Mouse (Mus musculus) forebrain, embryonic 12.5 days (tissue): ENCODE results near the gene P4ha2. TPM values are rescaled to one million over a fixed set of nuclear protein-coding genes. Genes with fewer than 3 reads are reported as not detected.

Experiments
- ATAC-seq: fragments of 200-750 bp; cut with Nextera tagmentation; 2 replicates; pipeline ENCODE4 v1.8.0; 2017; ENCODE audit warnings: moderate TSS enrichment; ENCODE audit not compliant: low FRiP score
- H3K27ac ChIP-seq: fragments of 300-500 bp; sonication (generic); 2 replicates; pipeline ENCODE4 v1.5.1; 2016; ENCODE audit warnings: mild to moderate bottlenecking
- H3K27me3 ChIP-seq: fragments of 300-500 bp; sonication (generic); 2 replicates; pipeline ENCODE4 v1.6.1; 2016; ENCODE audit warnings: mild to moderate bottlenecking
- H3K36me3 ChIP-seq: fragments of 300-500 bp; sonication (generic); replicated peaks from 2 replicates; pipeline ENCODE4 v1.6.1; 2016; ENCODE audit warnings: mild to moderate bottlenecking
- H3K4me1 ChIP-seq: fragments of 300-500 bp; sonication (generic); 2 replicates; pipeline ENCODE4 v1.6.1; 2016
- H3K4me2 ChIP-seq: fragments of 300-500 bp; sonication (generic); 2 replicates; pipeline ENCODE4 v1.6.1; 2016; ENCODE audit warnings: mild to moderate bottlenecking, moderate library complexity
- H3K4me3 ChIP-seq: fragments of 300-500 bp; sonication (generic); replicated peaks from 2 replicates; pipeline ENCODE4 v1.5.1; 2016; ENCODE audit warnings: mild to moderate bottlenecking
- H3K9ac ChIP-seq: fragments of 300-500 bp; sonication (generic); 2 replicates; pipeline ENCODE4 v1.6.1; 2016; ENCODE audit warnings: mild to moderate bottlenecking
- H3K9me3 ChIP-seq: fragments of 300-500 bp; sonication (generic); 2 replicates; pipeline ENCODE4 v1.6.1; 2016
- WGBS: fragments of 180-500 bp; shearing (Covaris S2); methylation state at CpG from one replicate; pipeline ENCODE4 v1.1.7; 2016; 5-methylcytosine and 5-hydroxymethylcytosine counted together
- polyA plus RNA-seq: library from polyadenylated mRNA; unstranded; fragments of >200 nt; fragmentation: Nextera tagmentation; extraction: Ambion mirVana; gene quantifications from 2 replicates; pipeline ENCODE4 v1.2.1, GENCODE M21; 2016

Gene P4ha2
- polyA plus RNA-seq, 1 experiment from 2014 or later = 12.7 TPM

GRCm38 (mm10) chr11:54062086-54062752 lies 37.7 kb upstream of the P4ha2 start:
- Histone ChIP-seq H3K4me1 (peaks cover 52% of the 10 kb centered on the region), H3K27ac (0 out of 2 replicates have a peak overlapping the region, but pooled peaks have one; percentile 53), H3K9ac (no peak overlapping the region), H3K27me3 (peaks cover 4% of the 10 kb centered on the region; the same call in 1 of the 2 replicates), H3K4me2 (no peak overlapping the region), H3K36me3 (no peaks in the 10 kb centered on the region), H3K9me3 (no peaks in the 10 kb centered on the region), H3K4me3 (no peak overlapping the region)
- WGBS = 73% methylated on average over 12 of the region's 12 CpGs
- no peak for ATAC-seq

GRCm38 (mm10) chr11:54062753-54063471 lies 37.0 kb upstream of the P4ha2 start:
- Histone ChIP-seq H3K4me2 (no peak overlapping the region), H3K27ac (0 out of 2 replicates have a peak overlapping the region, but pooled peaks have one; percentile 53), H3K4me1 (peaks cover 52% of the 10 kb centered on the region), H3K27me3 (peaks cover 9% of the 10 kb centered on the region; the same call in 1 of the 2 replicates), H3K4me3 (no peak overlapping the region), H3K9ac (no peak overlapping the region), H3K36me3 (no peaks in the 10 kb centered on the region), H3K9me3 (no peaks in the 10 kb centered on the region)
- ATAC-seq = no peak
- 83% methylated on average over 9 of the region's 9 CpGs for WGBS

- H3K4me3 ChIP-seq = no peak overlapping the region
- peaks cover 11% of the 10 kb centered on the region; the same call in 1 of the 2 replicates for H3K27me3 ChIP-seq
- H3K9me3 ChIP-seq = no peaks in the 10 kb centered on the region
- no peak overlapping the region for H3K4me2 ChIP-seq
- WGBS = 91% methylated on average over 10 of the region's 10 CpGs
- no peak for ATAC-seq
- H3K36me3 ChIP-seq = no peaks in the 10 kb centered on the region
- H3K9ac ChIP-seq = no peak overlapping the region
- H3K4me1 ChIP-seq = peaks cover 52% of the 10 kb centered on the region
- H3K27ac ChIP-seq = no peak overlapping the region
Observed at GRCm38 (mm10) chr11:54063472-54063775, 36.5 kb upstream of the P4ha2 start.

- H3K4me1 ChIP-seq = peaks cover 44% of the 10 kb centered on the region
- ATAC-seq = no peak
- no peak overlapping the region for H3K27ac ChIP-seq
- H3K4me2 ChIP-seq = no peak overlapping the region
- peaks cover 8% of the 10 kb centered on the region; the same call in 1 of the 2 replicates for H3K27me3 ChIP-seq
- H3K9ac ChIP-seq = no peak overlapping the region
- H3K9me3 ChIP-seq = no peaks in the 10 kb centered on the region
- H3K36me3 ChIP-seq = no peaks in the 10 kb centered on the region
- H3K4me3 ChIP-seq = no peak overlapping the region
- 85% methylated on average over 3 of the region's 3 CpGs for whole genome bisulfite sequencing
Observed at GRCm38 (mm10) chr11:54064412-54064978, 35.4 kb upstream of the P4ha2 start.

GRCm38 (mm10) chr11:54065106-54065914 lies 34.6 kb upstream of the P4ha2 start:
- ATAC-seq = no peak
- no peaks in the 10 kb centered on the region for H3K9me3 ChIP-seq
- no peak overlapping the region for H3K27ac ChIP-seq
- no peaks in the 10 kb centered on the region for H3K36me3 ChIP-seq
- no peak overlapping the region for H3K4me2 ChIP-seq
- no peak overlapping the region for H3K4me3 ChIP-seq
- H3K4me1 ChIP-seq = peaks cover 38% of the 10 kb centered on the region
- peaks cover 10% of the 10 kb centered on the region for H3K27me3 ChIP-seq
- H3K9ac ChIP-seq = no peak overlapping the region
- 91% methylated on average over 12 of the region's 12 CpGs for WGBS

- Histone ChIP-seq H3K4me3 (no peak overlapping the region), H3K9me3 (no peaks in the 10 kb centered on the region), H3K36me3 (no peaks in the 10 kb centered on the region), H3K4me1 (peaks cover 35% of the 10 kb centered on the region), H3K9ac (no peak overlapping the region), H3K27ac (no peak overlapping the region), H3K27me3 (peaks cover 13% of the 10 kb centered on the region), H3K4me2 (no peak overlapping the region)
- WGBS = 89% methylated on average over 4 of the region's 4 CpGs
- no peak for ATAC-seq
Observed at GRCm38 (mm10) chr11:54065915-54066178, 34.0 kb upstream of the P4ha2 start.

- H3K27ac ChIP-seq = no peak overlapping the region
- peaks cover 13% of the 10 kb centered on the region for H3K27me3 ChIP-seq
- WGBS = 92% methylated on average over 5 of the region's 5 CpGs
Observed at GRCm38 (mm10) chr11:54066400-54066799, 33.5 kb upstream of the P4ha2 start.

GRCm38 (mm10) chr11:54067318-54067995 lies 32.4 kb upstream of the P4ha2 start:
- Histone ChIP-seq H3K4me2 (peak overlapping the region; percentile 86), H3K36me3 (no peaks in the 10 kb centered on the region), H3K4me3 (peak overlapping the region; percentile 63), H3K27ac (no peak overlapping the region), H3K9me3 (no peaks in the 10 kb centered on the region), H3K27me3 (peaks cover 13% of the 10 kb centered on the region), H3K9ac (peak overlapping the region; percentile 71; the same call in 1 of the 2 replicates), H3K4me1 (peaks cover 29% of the 10 kb centered on the region)
- 30% methylated on average over 12 of the region's 12 CpGs for WGBS
- no peak for ATAC-seq

More at GRCm38 (mm10) chr11:54066400-54066799, 33.5 kb upstream of the P4ha2 start:
- Histone ChIP-seq H3K9me3 (no peaks in the 10 kb centered on the region), H3K36me3 (no peaks in the 10 kb centered on the region), H3K4me3 (no peak overlapping the region), H3K4me2 (no peak overlapping the region), H3K9ac (no peak overlapping the region), H3K4me1 (peaks cover 35% of the 10 kb centered on the region)
- no peak for ATAC-seq

- WGBS = 39% methylated on average over 4 of the region's 4 CpGs
- 0 out of 2 replicates have a peak, but pooled peaks have one; percentile 39 for ATAC-seq
- Histone ChIP-seq H3K27ac (no peak overlapping the region), H3K9ac (peak overlapping the region; percentile 71; the same call in 1 of the 2 replicates), H3K27me3 (peaks cover 13% of the 10 kb centered on the region), H3K4me2 (peak overlapping the region; percentile 86), H3K4me1 (peaks cover 24% of the 10 kb centered on the region), H3K36me3 (no peaks in the 10 kb centered on the region), H3K9me3 (no peaks in the 10 kb centered on the region), H3K4me3 (peak overlapping the region; percentile 63)
Observed at GRCm38 (mm10) chr11:54067996-54068519, 31.8 kb upstream of the P4ha2 start.

- peak within 1 kb of the TSS; percentile 86 for H3K4me2 ChIP-seq
- H3K4me3 ChIP-seq = peak within 1 kb of the TSS; percentile 63
- H3K27ac ChIP-seq = no peak within 1 kb of the TSS
- peaks cover 27% of the 10 kb centered on the region for H3K4me1 ChIP-seq
- no peaks in the 10 kb centered on the region for H3K36me3 ChIP-seq
- H3K27me3 ChIP-seq = peaks cover 13% of the 10 kb centered on the region
- ATAC-seq = peak; percentile 77
- H3K9ac ChIP-seq = peak within 1 kb of the TSS; percentile 71
- WGBS = 1% methylated on average over 57 of the region's 61 CpGs
- H3K9me3 ChIP-seq = no peaks in the 10 kb centered on the region
Observed at GRCm38 (mm10) chr11:54068520-54069371, 31.1 kb upstream of the P4ha2 start, which contains the start of gene Pdlim4. TSS of gene Pdlim4 (minus strand) at chr11:54069014.
